Comparison of ENCODE assay signal across 8 mouse cellular contexts in genomic region chr4:57957200-57958085, GRCm38 (mm10). TPM values are rescaled to one million over a fixed set of nuclear protein-coding genes. Genes with fewer than 3 reads are reported as not detected.
A peak's percentile ranks its signal among the peaks of the same experiment; 100 is the strongest.
DNase-seq lines count a peak whose midpoint lies in the region; ATAC-seq and TF ChIP-seq lines count a peak whose summit lies in the region.

No protein-coding gene starts in this region.

- ATAC-seq in kidney, postnatal 0 days (replicated peaks; ENCODE audit: low FRiP score, low read depth) = no peak
- ATAC-seq in forebrain, embryonic 12.5 days (ENCODE audit: low FRiP score) = no peak
- ATAC-seq in limb, embryonic 15.5 days (ENCODE audit: insufficient number of reproducible peaks, low FRiP score, low TSS enrichment, low read depth) = no peak
- no peak for ATAC-seq in stomach, embryonic 16.5 days (ENCODE audit: insufficient read depth, low FRiP score)

- no peaks in the 10 kb centered on the region for H3K36me3 ChIP-seq in kidney, postnatal 0 days (ENCODE audit: insufficient read depth, low read length)
- peaks cover 2% of the 10 kb centered on the region; the same call in 1 of the 2 replicates for H3K36me3 ChIP-seq in forebrain, embryonic 12.5 days (replicated peaks)
- no peaks in the 10 kb centered on the region for H3K36me3 ChIP-seq in limb, embryonic 15.5 days
- no peaks in the 10 kb centered on the region for H3K36me3 ChIP-seq in stomach, embryonic 16.5 days (ENCODE audit: control insufficient read depth, insufficient read depth, low read length)

- H3K9me3 ChIP-seq in kidney, postnatal 0 days (replicated peaks; ENCODE audit: low read length) = no peaks in the 10 kb centered on the region
- H3K9me3 ChIP-seq in forebrain, embryonic 12.5 days = no peaks in the 10 kb centered on the region
- H3K9me3 ChIP-seq in limb, embryonic 15.5 days = no peaks in the 10 kb centered on the region
- no peaks in the 10 kb centered on the region for H3K9me3 ChIP-seq in stomach, embryonic 16.5 days (replicated peaks; ENCODE audit: control insufficient read depth, low read length)

- WGBS in kidney, postnatal 0 days = 45% methylated on average over 11 of the region's 11 CpGs
- 54% methylated on average over 11 of the region's 11 CpGs for WGBS in forebrain, embryonic 12.5 days
- WGBS in limb, embryonic 15.5 days = 38% methylated on average over 11 of the region's 11 CpGs
- 39% methylated on average over 11 of the region's 11 CpGs for WGBS in stomach, embryonic 16.5 days

- H3K9ac ChIP-seq in kidney, postnatal 0 days (ENCODE audit: low read depth, low read length) = peak overlapping the region; percentile 61; the same call in 1 of the 2 replicates
- peak overlapping the region; percentile 51; the same call in 1 of the 2 replicates for H3K9ac ChIP-seq in forebrain, embryonic 12.5 days
- 0 out of 2 replicates have a peak overlapping the region, but pooled peaks have one; percentile 31 for H3K9ac ChIP-seq in limb, embryonic 15.5 days
- peak overlapping the region; percentile 75 for H3K9ac ChIP-seq in stomach, embryonic 16.5 days (ENCODE audit: low read length)

- peak overlapping the region; percentile 67 for H3K4me2 ChIP-seq in kidney, postnatal 0 days (ENCODE audit: low read length)
- H3K4me2 ChIP-seq in forebrain, embryonic 12.5 days = peak overlapping the region; percentile 69
- peak overlapping the region; percentile 69 for H3K4me2 ChIP-seq in limb, embryonic 15.5 days
- H3K4me2 ChIP-seq in stomach, embryonic 16.5 days (ENCODE audit: low read depth, low read length) = peak overlapping the region; percentile 62

- no peaks in the 10 kb centered on the region for H3K27me3 ChIP-seq in kidney, postnatal 0 days (ENCODE audit: insufficient read depth, low read length)
- 0 out of 2 replicates have a peak, but pooled peaks cover 7% of the 10 kb centered on the region for H3K27me3 ChIP-seq in forebrain, embryonic 12.5 days
- no peaks in the 10 kb centered on the region for H3K27me3 ChIP-seq in limb, embryonic 15.5 days
- H3K27me3 ChIP-seq in stomach, embryonic 16.5 days (ENCODE audit: control insufficient read depth, insufficient read depth, low read length) = no peaks in the 10 kb centered on the region

- H3K4me3 ChIP-seq in kidney, postnatal 0 days (replicated peaks; ENCODE audit: low read depth, low read length) = peak overlapping the region; percentile 81
- H3K4me3 ChIP-seq in forebrain, embryonic 12.5 days (replicated peaks) = peak overlapping the region; percentile 77
- H3K4me3 ChIP-seq in limb, embryonic 15.5 days = peak overlapping the region; percentile 89
- peak overlapping the region; percentile 75 for H3K4me3 ChIP-seq in stomach, embryonic 16.5 days (replicated peaks; ENCODE audit: low read length)

- H3K4me1 ChIP-seq in kidney, postnatal 0 days (replicated peaks; ENCODE audit: insufficient read depth, low read length) = peaks cover 14% of the 10 kb centered on the region
- H3K4me1 ChIP-seq in forebrain, embryonic 12.5 days = peaks cover 28% of the 10 kb centered on the region
- peaks cover 21% of the 10 kb centered on the region for H3K4me1 ChIP-seq in limb, embryonic 15.5 days
- H3K4me1 ChIP-seq in stomach, embryonic 16.5 days (ENCODE audit: control insufficient read depth, insufficient read depth, low read length) = peaks cover 19% of the 10 kb centered on the region; the same call in 1 of the 2 replicates

- peak overlapping the region; percentile 96 for H3K27ac ChIP-seq in kidney, postnatal 0 days
- peak overlapping the region; percentile 94 for H3K27ac ChIP-seq in forebrain, embryonic 12.5 days
- peak overlapping the region; percentile 96 for H3K27ac ChIP-seq in limb, embryonic 15.5 days
- peak overlapping the region; percentile 99 for H3K27ac ChIP-seq in stomach, embryonic 16.5 days (ENCODE audit: low read length)

- no peak for DNase-seq in kidney, postnatal 0 days (ENCODE audit: low spot score)
- no peak for DNase-seq in kidney, adult 18-20 months
- peak; percentile 47 for DNase-seq in R1 (ENCODE audit: low read depth, low spot score)
- DNase-seq in urinary bladder, postnatal 25 days (ENCODE audit: low spot score) = no peak
- no peak for DNase-seq in natural killer cell, adult 2 months (ENCODE audit: low spot score in 2 of 2)

- TF ChIP-seq CTCF in kidney, postnatal 0 days (IDR thresholded peaks at IDR 0.05; ENCODE audit: low read depth) = no peak

RNA-seq across cellular contexts. Expression of gene Txn1, which starts 1.2 kb away (rescaled TPM):
- polyA plus RNA-seq in kidney, postnatal 0 days (2015; fragmentation: Nextera tagmentation; extraction: Ambion mirVana) = 483 and 497 TPM in 2 replicates
- polyA plus RNA-seq in forebrain, embryonic 12.5 days (2016; fragmentation: Nextera tagmentation; extraction: Ambion mirVana) = 379 and 381 TPM in 2 replicates
- polyA plus RNA-seq in limb, embryonic 15.5 days (2015; fragmentation: Nextera tagmentation; extraction: Ambion mirVana) = 351 and 362 TPM in 2 replicates
- 451 and 475 TPM in 2 replicates for polyA plus RNA-seq in stomach, embryonic 16.5 days (2015; fragmentation: Nextera tagmentation; extraction: Ambion mirVana)

RNA-seq across cellular contexts. Expression of gene D630039A03Rik, which starts 41.3 kb away (rescaled TPM):
- 2.3 and 2.7 TPM in 2 replicates for polyA plus RNA-seq in kidney, postnatal 0 days (2015; fragmentation: Nextera tagmentation; extraction: Ambion mirVana)
- polyA plus RNA-seq in forebrain, embryonic 12.5 days (2016; fragmentation: Nextera tagmentation; extraction: Ambion mirVana) = not detected in 2 replicates
- polyA plus RNA-seq in limb, embryonic 15.5 days (2015; fragmentation: Nextera tagmentation; extraction: Ambion mirVana) = 0.12 and 0.14 TPM in 2 replicates
- polyA plus RNA-seq in stomach, embryonic 16.5 days (2015; fragmentation: Nextera tagmentation; extraction: Ambion mirVana) = 11.9 and 13.8 TPM in 2 replicates

RNA-seq across cellular contexts. Expression of gene Txndc8, which starts 51.5 kb away (rescaled TPM):
- polyA plus RNA-seq in kidney, postnatal 0 days (2015; fragmentation: Nextera tagmentation; extraction: Ambion mirVana) = not detected in 2 replicates
- polyA plus RNA-seq in forebrain, embryonic 12.5 days (2016; fragmentation: Nextera tagmentation; extraction: Ambion mirVana) = not detected in 2 replicates
- not detected in 2 replicates for polyA plus RNA-seq in limb, embryonic 15.5 days (2015; fragmentation: Nextera tagmentation; extraction: Ambion mirVana)
- not detected in 2 replicates for polyA plus RNA-seq in stomach, embryonic 16.5 days (2015; fragmentation: Nextera tagmentation; extraction: Ambion mirVana)
